Mouse (Mus musculus) embryonic facial prominence, embryonic 13.5 days (tissue): ENCODE data around the gene Trpv6. TPM values are rescaled to one million over a fixed set of nuclear protein-coding genes. Genes with fewer than 3 reads are reported as not detected.

ENCODE experiments used
- ATAC-seq: fragments of 200-750 bp; cut with Nextera tagmentation; 2 replicates; pipeline ENCODE4 v1.8.0; 2017; ENCODE audit warnings: low read depth; ENCODE audit not compliant: insufficient number of reproducible peaks, insufficient read depth, low FRiP score, low TSS enrichment
- H3K27ac ChIP-seq: fragments of 300-500 bp; sonication (generic); 2 replicates; pipeline ENCODE4 v1.5.1; 2015; ENCODE audit warnings: moderate library complexity, mild to moderate bottlenecking, inconsistent platforms
- H3K27me3 ChIP-seq: fragments of 300-500 bp; sonication (generic); 2 replicates; pipeline ENCODE4 v1.6.1; 2015; ENCODE audit warnings: mild to moderate bottlenecking, inconsistent platforms
- H3K36me3 ChIP-seq: fragments of 300-500 bp; sonication (generic); 2 replicates; pipeline ENCODE4 v1.6.1; 2015; ENCODE audit warnings: mild to moderate bottlenecking, inconsistent platforms
- H3K4me1 ChIP-seq: fragments of 300-500 bp; sonication (generic); 2 replicates; pipeline ENCODE4 v1.6.1; 2015; ENCODE audit warnings: inconsistent platforms
- H3K4me2 ChIP-seq: fragments of 300-500 bp; sonication (generic); 2 replicates; pipeline ENCODE4 v1.6.1; 2015; ENCODE audit warnings: moderate library complexity, mild to moderate bottlenecking, inconsistent platforms
- H3K4me3 ChIP-seq: fragments of 300-500 bp; sonication (generic); 2 replicates; pipeline ENCODE4 v1.5.1; 2015; ENCODE audit warnings: mild to moderate bottlenecking, inconsistent platforms
- H3K9ac ChIP-seq: fragments of 300-500 bp; sonication (generic); 2 replicates; pipeline ENCODE4 v1.6.1; 2015; ENCODE audit warnings: mild to moderate bottlenecking, inconsistent platforms
- H3K9me3 ChIP-seq: fragments of 300-500 bp; sonication (generic); 2 replicates; pipeline ENCODE4 v1.6.1; 2016; ENCODE audit warnings: inconsistent platforms
- WGBS: fragments of 180-500 bp; shearing (Covaris S2); methylation state at CpG from one replicate; pipeline ENCODE4 v1.1.7; 2015; ENCODE audit warnings: mixed read lengths; 5-methylcytosine and 5-hydroxymethylcytosine counted together
- polyA plus RNA-seq: library from polyadenylated mRNA; unstranded; fragments of >200 nt; fragmentation: Nextera tagmentation; extraction: Ambion mirVana; gene quantifications from 2 replicates; pipeline ENCODE4 v1.2.1, GENCODE M21; 2015

Trpv6 gene
- polyA plus RNA-seq, 1 experiment from 2014 or later: 1.3 TPM

DNA sequence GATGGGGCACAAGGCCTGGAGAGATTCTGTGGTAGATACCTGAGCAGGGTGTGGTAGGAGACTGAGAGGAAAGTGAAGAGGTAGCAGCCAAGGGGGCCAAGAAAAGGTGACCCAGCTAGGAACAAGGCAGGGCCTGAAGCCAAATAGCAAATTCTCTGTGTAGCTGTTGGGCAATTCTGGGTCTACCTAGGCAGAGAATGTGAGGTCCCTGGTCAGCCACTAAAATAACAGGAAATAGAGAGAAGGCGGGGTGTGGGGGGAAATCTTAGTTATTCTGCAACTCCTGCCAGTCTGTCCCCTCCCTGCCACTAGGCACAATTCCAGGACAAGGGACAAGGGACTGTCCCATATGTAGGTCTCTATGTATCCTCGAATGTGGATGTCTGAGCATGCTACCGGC lies 7.0 kb upstream of the Trpv6 start:
- H3K9me3 ChIP-seq: no peaks in the 10 kb centered on the region
- 88% methylated on average over 3 of the region's 3 CpGs for WGBS
- H3K4me1 ChIP-seq: no peaks in the 10 kb centered on the region
- ATAC-seq: no peak
- no peaks in the 10 kb centered on the region for H3K36me3 ChIP-seq
- no peak overlapping the region for H3K27ac ChIP-seq
- no peak overlapping the region for H3K9ac ChIP-seq
- H3K27me3 ChIP-seq: no peaks in the 10 kb centered on the region
- no peak overlapping the region for H3K4me2 ChIP-seq
- H3K4me3 ChIP-seq: no peak overlapping the region

DNA sequence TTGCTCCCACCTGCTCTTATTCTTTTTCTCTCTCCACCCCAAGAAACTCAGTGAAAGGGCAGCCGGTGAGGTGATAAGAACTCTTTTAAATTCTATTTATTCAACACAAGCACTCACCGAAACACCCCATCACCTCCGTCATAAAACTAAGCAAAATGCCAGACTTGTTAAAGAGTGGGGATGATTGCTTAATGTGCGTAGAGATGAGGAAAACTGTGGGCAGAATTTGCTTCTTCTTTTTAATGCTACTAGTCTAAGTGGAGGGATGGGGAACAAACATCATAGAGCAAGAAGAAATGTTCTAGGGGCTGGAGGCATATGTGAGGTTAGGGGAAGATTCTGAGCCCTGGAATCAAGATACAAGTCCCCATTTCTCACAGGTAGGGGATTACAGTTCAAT lies 6.6 kb upstream of the Trpv6 start:
- no peak for ATAC-seq
- Histone ChIP-seq H3K36me3 (no peaks in the 10 kb centered on the region), H3K4me2 (no peak overlapping the region), H3K9me3 (no peaks in the 10 kb centered on the region), H3K4me3 (no peak overlapping the region), H3K27me3 (no peaks in the 10 kb centered on the region), H3K4me1 (no peaks in the 10 kb centered on the region), H3K9ac (no peak overlapping the region), H3K27ac (no peak overlapping the region)
- WGBS: 89% methylated on average over 4 of the region's 4 CpGs

DNA sequence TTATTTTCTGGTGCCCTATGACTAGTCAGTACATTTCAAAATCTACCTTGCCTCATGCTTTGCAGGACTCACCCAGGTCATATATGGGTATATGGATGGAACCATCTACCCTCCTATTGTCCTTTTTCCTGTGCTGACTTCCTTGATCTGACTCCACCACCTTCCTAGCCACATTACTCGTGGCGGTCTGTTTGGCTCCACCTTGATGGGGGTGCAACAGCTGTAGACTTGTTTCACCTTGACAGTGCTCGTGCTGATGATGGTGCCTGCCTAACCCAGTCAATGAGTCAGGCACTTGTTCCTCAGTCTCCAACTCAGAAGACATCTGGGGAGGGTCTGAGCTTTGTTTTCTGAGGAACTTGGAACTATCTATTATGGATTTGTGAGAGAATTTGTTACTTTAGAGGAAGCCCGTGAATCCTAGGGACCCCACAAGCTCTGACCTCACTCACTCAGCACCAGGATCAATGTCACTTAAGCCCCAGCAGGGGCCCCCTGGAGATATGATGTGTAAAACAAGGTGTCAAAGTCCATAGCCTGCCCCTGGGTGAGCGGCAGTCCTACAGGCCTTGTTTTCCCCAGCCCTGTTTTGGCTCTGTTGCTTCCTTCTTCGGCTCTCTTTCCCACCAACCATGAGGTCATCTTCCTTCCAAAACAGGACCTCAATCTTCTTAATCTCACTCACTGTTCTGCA lies 5.1 kb upstream of the Trpv6 start:
- H3K36me3 ChIP-seq: no peaks in the 10 kb centered on the region
- no peak overlapping the region for H3K4me2 ChIP-seq
- H3K4me3 ChIP-seq: no peak overlapping the region
- no peak overlapping the region for H3K27ac ChIP-seq
- WGBS: 84% methylated on average over 6 of the region's 6 CpGs
- no peak for ATAC-seq
- no peaks in the 10 kb centered on the region for H3K4me1 ChIP-seq
- no peaks in the 10 kb centered on the region for H3K9me3 ChIP-seq
- H3K27me3 ChIP-seq: no peaks in the 10 kb centered on the region
- no peak overlapping the region for H3K9ac ChIP-seq

- no peak for ATAC-seq
- H3K36me3 ChIP-seq: no peaks in the 10 kb centered on the region
- no peaks in the 10 kb centered on the region for H3K9me3 ChIP-seq
- WGBS: 47% methylated on average over 3 of the region's 3 CpGs
- H3K4me2 ChIP-seq: no peak overlapping the region
- H3K27me3 ChIP-seq: no peaks in the 10 kb centered on the region
- H3K4me3 ChIP-seq: no peak overlapping the region
- H3K27ac ChIP-seq: no peak overlapping the region
- H3K4me1 ChIP-seq: no peaks in the 10 kb centered on the region
- no peak overlapping the region for H3K9ac ChIP-seq
These were observed 4.2 kb upstream of the Trpv6 start for GRCm38 (mm10) chr6:41640449-41640848.

GRCm38 (mm10) chr6:41637927-41638506 lies 1.8 kb upstream of the Trpv6 start:
- WGBS: 77% methylated on average over 6 of the region's 6 CpGs
- Histone ChIP-seq H3K27ac (no peak overlapping the region), H3K27me3 (no peaks in the 10 kb centered on the region), H3K9me3 (no peaks in the 10 kb centered on the region), H3K4me1 (peaks cover 9% of the 10 kb centered on the region), H3K4me3 (no peak overlapping the region), H3K36me3 (no peaks in the 10 kb centered on the region), H3K9ac (no peak overlapping the region), H3K4me2 (no peak overlapping the region)
- no peak for ATAC-seq

GRCm38 (mm10) chr6:41637393-41637792 lies 1.2 kb upstream of the Trpv6 start:
- ATAC-seq: no peak
- WGBS: 36% methylated on average over 1 of the region's 1 CpGs
- H3K4me2 ChIP-seq: no peak overlapping the region

GRCm38 (mm10) chr6:41635211-41635610 lies 994 bp downstream of the Trpv6 start:
- WGBS: 30% methylated on average over 1 of the region's 1 CpGs
- no peaks in the 10 kb centered on the region for H3K27me3 ChIP-seq
- H3K4me3 ChIP-seq: no peak overlapping the region
- no peak overlapping the region for H3K9ac ChIP-seq
- no peak overlapping the region for H3K27ac ChIP-seq
- ATAC-seq: no peak
- H3K36me3 ChIP-seq: no peaks in the 10 kb centered on the region
- H3K9me3 ChIP-seq: no peaks in the 10 kb centered on the region
- peaks cover 9% of the 10 kb centered on the region for H3K4me1 ChIP-seq
- H3K4me2 ChIP-seq: no peak overlapping the region

More at GRCm38 (mm10) chr6:41637393-41637792, 1.2 kb upstream of the Trpv6 start:
- Histone ChIP-seq H3K4me3 (no peak overlapping the region), H3K27me3 (no peaks in the 10 kb centered on the region), H3K9ac (no peak overlapping the region), H3K4me1 (peaks cover 9% of the 10 kb centered on the region), H3K36me3 (no peaks in the 10 kb centered on the region), H3K27ac (no peak overlapping the region), H3K9me3 (no peaks in the 10 kb centered on the region)

DNA sequence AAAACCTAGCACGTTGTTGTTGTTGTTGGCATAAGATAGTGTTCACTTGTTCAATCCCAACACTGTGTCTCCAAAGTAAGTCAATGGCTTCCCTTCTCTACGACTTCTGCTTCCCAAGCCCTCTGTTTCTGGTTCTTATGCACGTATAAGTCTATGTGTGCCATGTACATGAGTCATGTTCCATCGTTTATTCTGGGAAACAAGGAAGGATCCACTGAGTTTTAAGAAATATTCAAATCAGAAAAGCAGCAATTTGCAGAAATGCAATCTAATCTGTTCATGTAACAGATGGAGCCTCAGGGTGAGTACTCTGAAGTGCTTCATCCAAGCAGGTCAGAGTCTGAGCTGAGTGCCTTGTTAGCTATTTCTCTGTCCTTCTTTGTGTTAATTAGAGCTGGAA lies 4.7 kb downstream of the Trpv6 start:
- Histone ChIP-seq H3K27ac (no peak overlapping the region), H3K27me3 (no peaks in the 10 kb centered on the region), H3K36me3 (no peaks in the 10 kb centered on the region), H3K4me2 (no peak overlapping the region), H3K9ac (no peak overlapping the region), H3K4me1 (peaks cover 13% of the 10 kb centered on the region), H3K9me3 (no peaks in the 10 kb centered on the region), H3K4me3 (no peak overlapping the region)
- 82% methylated on average over 4 of the region's 4 CpGs for WGBS
- ATAC-seq: no peak

DNA sequence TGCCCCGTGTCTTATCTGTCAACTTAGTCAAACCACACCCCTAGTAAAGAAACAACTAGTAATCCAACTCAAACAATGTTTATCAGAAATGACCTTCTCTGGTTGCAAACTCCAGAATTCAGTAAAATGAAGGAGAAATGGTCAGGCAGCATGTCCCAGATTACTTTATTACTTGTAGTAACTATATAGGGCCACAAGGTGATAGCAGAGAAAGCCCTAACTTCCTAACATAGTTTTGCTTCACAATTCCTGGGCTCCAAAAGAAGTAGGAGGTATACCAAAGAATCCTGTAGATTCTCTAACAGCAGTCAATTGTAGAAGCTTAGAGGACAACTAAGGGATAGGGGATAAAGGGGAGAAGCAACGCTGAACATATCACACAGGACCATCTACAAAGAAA lies 5.4 kb downstream of the Trpv6 start:
- WGBS: 75% methylated on average over 2 of the region's 2 CpGs
- Histone ChIP-seq H3K36me3 (no peaks in the 10 kb centered on the region), H3K9ac (no peak overlapping the region), H3K4me2 (no peak overlapping the region), H3K27ac (no peak overlapping the region), H3K4me1 (peaks cover 17% of the 10 kb centered on the region), H3K9me3 (no peaks in the 10 kb centered on the region), H3K27me3 (no peaks in the 10 kb centered on the region), H3K4me3 (no peak overlapping the region)
- no peak for ATAC-seq

- no peaks in the 10 kb centered on the region for H3K36me3 ChIP-seq
- no peak for ATAC-seq
- WGBS: 63% methylated on average over 1 of the region's 1 CpGs
- H3K27ac ChIP-seq: no peak overlapping the region
- no peak overlapping the region for H3K4me2 ChIP-seq
- no peaks in the 10 kb centered on the region for H3K27me3 ChIP-seq
- no peak overlapping the region for H3K9ac ChIP-seq
- no peaks in the 10 kb centered on the region for H3K9me3 ChIP-seq
- H3K4me1 ChIP-seq: peaks cover 15% of the 10 kb centered on the region; the same call in 1 of the 2 replicates
- no peak overlapping the region for H3K4me3 ChIP-seq
These were observed 8.0 kb downstream of the Trpv6 start for GRCm38 (mm10) chr6:41628180-41628579.

- H3K4me2 ChIP-seq: no peak overlapping the region
- H3K9me3 ChIP-seq: no peaks in the 10 kb centered on the region
- peaks cover 32% of the 10 kb centered on the region for H3K36me3 ChIP-seq
- H3K4me1 ChIP-seq: peaks cover 15% of the 10 kb centered on the region; the same call in 1 of the 2 replicates
- H3K27ac ChIP-seq: no peak overlapping the region
- H3K4me3 ChIP-seq: no peak overlapping the region
- no peak overlapping the region for H3K9ac ChIP-seq
- WGBS: 69% methylated on average over 9 of the region's 9 CpGs
- ATAC-seq: no peak
- no peaks in the 10 kb centered on the region for H3K27me3 ChIP-seq
These were observed 13.5 kb downstream of the Trpv6 start for GRCm38 (mm10) chr6:41622661-41623060.

- Histone ChIP-seq H3K4me2 (no peak overlapping the region), H3K4me1 (peaks cover 10% of the 10 kb centered on the region; the same call in 1 of the 2 replicates), H3K9ac (no peak overlapping the region), H3K4me3 (no peak overlapping the region), H3K27me3 (no peaks in the 10 kb centered on the region), H3K9me3 (no peaks in the 10 kb centered on the region), H3K36me3 (peaks cover 42% of the 10 kb centered on the region), H3K27ac (no peak overlapping the region)
- WGBS: 90% methylated on average over 12 of the region's 12 CpGs
- ATAC-seq: no peak
These were observed 14.8 kb downstream of the Trpv6 start for GRCm38 (mm10) chr6:41621241-41621990.
